Mouse (Mus musculus) lung, postnatal 0 days (tissue): ENCODE measurements around the gene Cmtm2b. TPM values are rescaled to one million over a fixed set of nuclear protein-coding genes. Genes with fewer than 3 reads are reported as not detected.

ENCODE experiments used
- ATAC-seq: fragments of 200-750 bp; cut with Nextera tagmentation; 2 replicates; pipeline ENCODE4 v1.8.0; 2017; ENCODE audit warnings: moderate library complexity
- DNase-seq: peaks from one replicate; pipeline ENCODE4 v3.0.0-alpha.2; 2016; ENCODE audit warnings: low spot score
- H3K27ac ChIP-seq: fragments of 300-500 bp; sonication (generic); 2 replicates; pipeline ENCODE4 v1.5.1; 2014; ENCODE audit warnings: antibody characterized with exemption, mild to moderate bottlenecking, low read length, mixed read lengths
- H3K27me3 ChIP-seq: fragments of 300-500 bp; sonication (generic); replicated peaks from 2 replicates; pipeline ENCODE4 v1.6.1; 2014; ENCODE audit warnings: low read length, mixed read lengths; ENCODE audit not compliant: insufficient read depth
- H3K36me3 ChIP-seq: fragments of 300-500 bp; sonication (generic); 2 replicates; pipeline ENCODE4 v1.6.1; 2014; ENCODE audit warnings: low read length, mixed read lengths; ENCODE audit not compliant: insufficient read depth
- H3K4me1 ChIP-seq: fragments of 300-500 bp; sonication (generic); 2 replicates; pipeline ENCODE4 v1.6.1; 2014; ENCODE audit warnings: antibody characterized with exemption, low read depth, low read length, mixed read lengths; ENCODE audit not compliant: insufficient read depth
- H3K4me2 ChIP-seq: fragments of 300-500 bp; sonication (generic); replicated peaks from 2 replicates; pipeline ENCODE4 v1.6.1; 2014; ENCODE audit warnings: low read depth, mild to moderate bottlenecking, low read length, moderate library complexity, mixed read lengths
- H3K4me3 ChIP-seq: fragments of 300-500 bp; sonication (generic); 2 replicates; pipeline ENCODE4 v1.5.1; 2014; ENCODE audit warnings: low read depth, low read length
- H3K9ac ChIP-seq: fragments of 300-500 bp; sonication (generic); replicated peaks from 2 replicates; pipeline ENCODE4 v1.6.1; 2014; ENCODE audit warnings: low read depth, mild to moderate bottlenecking
- H3K9me3 ChIP-seq: fragments of 300-500 bp; sonication (generic); 2 replicates; pipeline ENCODE4 v1.6.1; 2016; ENCODE audit warnings: low read length, mixed read lengths
- CTCF ChIP-seq: IDR thresholded peaks from 2 replicates; pipeline ENCODE4 v1.5.1; 2016; ENCODE audit warnings: antibody characterized with exemption, mild to moderate bottlenecking
- EP300 ChIP-seq: IDR thresholded peaks from 2 replicates; pipeline ENCODE4 v1.6.1; 2016; ENCODE audit warnings: antibody characterized with exemption, mild to moderate bottlenecking, control low read depth
- WGBS: fragments of 180-500 bp; shearing (Covaris S2); extraction: QIAGEN DNeasy Blood & Tissue Kit; methylation state at CpG from one replicate; pipeline ENCODE4 v1.1.7; 2014; 5-methylcytosine and 5-hydroxymethylcytosine counted together
- polyA plus RNA-seq: library from polyadenylated mRNA; unstranded; fragments of >200 nt; fragmentation: Nextera tagmentation; extraction: Ambion mirVana; gene quantifications from 2 replicates; pipeline ENCODE4 v1.2.1, GENCODE M21; 2015

Gene Cmtm2b
- polyA plus RNA-seq, 1 experiment from 2014 or later, result not detected

DNA sequence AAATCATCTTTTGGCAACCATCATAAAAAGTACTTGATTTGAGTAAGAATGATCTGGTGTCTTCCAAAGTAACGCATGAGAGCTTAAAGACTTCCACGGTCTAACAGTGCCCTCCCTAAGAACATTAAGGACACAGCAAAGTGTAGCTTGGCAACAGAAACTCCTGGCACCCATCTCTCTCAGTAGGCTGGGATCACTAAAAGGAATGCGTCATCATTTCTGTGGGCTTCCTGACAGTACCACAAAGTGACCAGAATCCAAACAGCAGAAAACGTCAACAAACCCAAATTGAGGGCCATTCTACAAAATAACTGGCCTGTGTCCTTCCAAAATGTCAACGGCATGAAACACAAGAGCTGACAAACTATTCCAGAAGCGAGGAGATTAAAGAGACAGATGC is 48.0 kb downstream of the Cmtm2b start:
- ATAC-seq (no peak), DNase-seq (no peak)
- no peaks in the 10 kb centered on the region for H3K9me3 ChIP-seq
- H3K4me3 ChIP-seq, result no peak overlapping the region
- no peak overlapping the region for H3K9ac ChIP-seq
- TF ChIP-seq CTCF (no peak), EP300 (no peak)
- H3K36me3 ChIP-seq, result no peaks in the 10 kb centered on the region
- H3K4me2 ChIP-seq, result no peak overlapping the region
- 56% methylated on average over 6 of the region's 6 CpGs for WGBS
- peaks cover 4% of the 10 kb centered on the region; the same call in 1 of the 2 replicates for H3K4me1 ChIP-seq
- H3K27me3 ChIP-seq, result no peaks in the 10 kb centered on the region
- H3K27ac ChIP-seq, result no peak overlapping the region

DNA sequence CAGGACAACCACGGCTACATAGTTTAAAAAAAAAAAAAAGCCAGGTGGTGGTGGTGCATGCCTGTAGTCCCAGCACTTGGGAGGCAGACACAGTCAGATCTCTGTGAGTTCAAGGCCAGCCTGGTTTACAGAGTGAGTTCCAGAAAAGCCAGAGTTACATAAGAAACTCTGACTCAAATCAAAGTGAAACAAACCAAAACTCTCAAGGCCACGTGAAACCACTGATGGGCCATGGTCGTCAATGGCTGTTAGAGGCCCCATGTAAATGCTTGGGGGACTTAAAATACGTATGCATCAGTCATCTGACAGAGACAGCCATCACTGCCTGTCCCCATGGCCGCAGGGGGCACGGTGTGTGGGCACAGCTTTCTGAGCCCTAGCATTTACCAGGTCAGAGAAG is 49.1 kb downstream of the Cmtm2b start:
- DNase-seq (no peak), ATAC-seq (no peak)
- no peak overlapping the region for H3K27ac ChIP-seq
- no peak for TF ChIP-seq EP300
- TF ChIP-seq CTCF, result no peak
- 90% methylated on average over 6 of the region's 6 CpGs for WGBS
- H3K36me3 ChIP-seq, result no peaks in the 10 kb centered on the region
- H3K4me2 ChIP-seq, result no peak overlapping the region
- H3K9me3 ChIP-seq, result no peaks in the 10 kb centered on the region
- H3K9ac ChIP-seq, result no peak overlapping the region
- H3K4me1 ChIP-seq, result peaks cover 13% of the 10 kb centered on the region; the same call in 1 of the 2 replicates
- no peak overlapping the region for H3K4me3 ChIP-seq
- H3K27me3 ChIP-seq, result no peaks in the 10 kb centered on the region

DNA sequence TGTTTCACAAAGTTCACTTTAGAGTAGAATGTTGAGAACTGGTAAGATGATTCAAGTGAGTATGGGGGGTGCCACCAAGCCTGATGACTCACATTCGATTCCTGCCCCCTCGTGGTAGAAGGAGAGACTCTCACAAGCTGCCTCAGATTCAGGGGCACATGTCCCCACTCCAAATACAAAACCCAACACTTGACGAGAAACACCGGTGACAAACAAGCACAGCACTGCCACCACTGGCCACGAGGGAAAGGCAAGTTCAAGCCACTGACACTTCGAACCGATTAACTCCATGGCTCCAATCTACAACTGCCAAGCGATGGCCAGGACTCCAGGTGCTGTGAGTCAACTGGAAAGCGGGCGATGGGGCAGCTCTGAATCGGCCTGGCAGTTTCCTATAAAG is 51.7 kb downstream of the Cmtm2b start:
- 65% methylated on average over 11 of the region's 11 CpGs for WGBS

DNA sequence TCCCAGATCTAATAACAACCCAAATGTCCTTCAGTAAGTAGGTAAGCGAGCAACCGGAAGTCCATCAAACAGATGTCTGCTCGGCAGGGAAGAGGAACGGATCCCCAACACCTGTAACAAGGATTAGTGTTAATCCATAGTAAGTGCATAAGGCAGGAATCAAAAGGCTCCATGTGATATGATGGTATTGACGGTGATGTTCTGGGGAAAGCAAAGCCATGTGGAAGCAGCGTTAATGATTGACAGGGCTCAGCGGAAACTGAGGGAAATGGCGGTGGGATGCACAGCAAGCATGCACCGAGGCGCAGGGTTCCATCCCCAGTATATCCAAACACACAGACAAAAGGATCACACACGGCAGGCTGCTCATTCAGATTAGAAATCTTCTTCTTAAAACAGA is 52.2 kb downstream of the Cmtm2b start:
- 69% methylated on average over 11 of the region's 11 CpGs for WGBS
- H3K36me3 ChIP-seq, result no peaks in the 10 kb centered on the region
- ATAC-seq (no peak), DNase-seq (no peak)
- peaks cover 17% of the 10 kb centered on the region; the same call in 1 of the 2 replicates for H3K4me1 ChIP-seq
- H3K4me3 ChIP-seq, result no peak overlapping the region
- no peak overlapping the region for H3K9ac ChIP-seq
- TF ChIP-seq CTCF (no peak), EP300 (no peak)
- no peaks in the 10 kb centered on the region for H3K27me3 ChIP-seq
- H3K9me3 ChIP-seq, result no peaks in the 10 kb centered on the region
- H3K4me2 ChIP-seq, result no peak overlapping the region
- H3K27ac ChIP-seq, result no peak overlapping the region

More for the DNA sequence above, 51.7 kb downstream of the Cmtm2b start:
- Histone ChIP-seq H3K4me3 (no peak overlapping the region), H3K9me3 (no peaks in the 10 kb centered on the region), H3K27ac (no peak overlapping the region), H3K9ac (no peak overlapping the region), H3K27me3 (no peaks in the 10 kb centered on the region), H3K36me3 (no peaks in the 10 kb centered on the region), H3K4me2 (no peak overlapping the region), H3K4me1 (peaks cover 17% of the 10 kb centered on the region; the same call in 1 of the 2 replicates)
- TF ChIP-seq EP300 (no peak), CTCF (peak; percentile 55)
- peak; percentile 62 for ATAC-seq
- peak; percentile 75 for DNase-seq

DNA sequence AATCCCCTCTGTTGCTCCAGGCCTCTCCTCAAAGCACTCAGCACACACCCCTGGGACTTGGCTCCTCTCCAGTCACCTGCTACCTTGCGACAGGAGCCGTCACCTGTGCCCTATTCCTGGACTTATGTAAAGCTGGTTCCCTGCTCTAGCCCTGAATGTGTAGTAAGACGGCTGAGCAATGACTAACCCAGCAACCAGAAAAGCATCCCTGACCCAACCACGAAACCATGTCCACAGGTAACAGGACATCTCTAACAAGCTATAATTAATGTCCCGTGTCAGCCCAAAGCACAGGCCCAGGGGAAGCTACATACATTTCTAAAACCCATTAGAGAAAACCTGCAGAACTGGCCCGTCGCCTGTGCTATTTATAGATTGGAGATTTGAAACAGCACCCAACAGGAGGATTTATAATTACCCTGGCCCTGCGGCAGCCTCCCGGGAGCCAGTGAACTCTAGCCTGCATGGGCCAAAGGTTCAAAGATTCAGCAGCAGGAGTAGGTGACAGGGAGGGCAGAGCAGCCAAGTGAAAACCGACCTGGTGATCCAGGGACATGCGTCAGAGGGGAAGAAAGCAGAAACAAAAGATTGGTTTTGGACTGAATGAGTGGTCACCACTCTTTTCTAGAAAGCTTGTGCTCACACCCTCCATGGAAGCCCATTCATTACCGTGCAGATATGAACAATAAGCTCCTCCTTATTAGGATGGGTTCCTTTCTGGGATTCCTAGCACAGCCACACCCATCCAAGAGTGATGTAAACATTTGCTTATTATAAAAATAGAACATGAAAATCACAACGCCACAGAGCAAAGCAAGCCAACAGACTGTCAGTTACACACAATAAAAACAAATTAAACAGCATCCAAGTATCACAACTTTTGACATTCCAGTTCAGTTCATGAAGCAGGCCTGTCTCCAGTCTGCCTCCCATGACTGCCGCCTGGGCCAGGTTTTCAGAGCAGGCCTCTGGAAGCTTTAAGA is 53.1 kb downstream of the Cmtm2b start:
- no peaks in the 10 kb centered on the region for H3K27me3 ChIP-seq
- peak; percentile 64 for ATAC-seq
- TF ChIP-seq CTCF (no peak), EP300 (no peak)
- no peaks in the 10 kb centered on the region for H3K36me3 ChIP-seq
- peak overlapping the region; percentile 34 for H3K27ac ChIP-seq
- H3K4me2 ChIP-seq, result no peak overlapping the region
- 32% methylated on average over 14 of the region's 14 CpGs for WGBS
- no peak overlapping the region for H3K4me3 ChIP-seq
- H3K9me3 ChIP-seq, result no peaks in the 10 kb centered on the region
- H3K4me1 ChIP-seq, result peaks cover 17% of the 10 kb centered on the region; the same call in 1 of the 2 replicates
- no peak overlapping the region for H3K9ac ChIP-seq
- DNase-seq, result peak; percentile 68

DNA sequence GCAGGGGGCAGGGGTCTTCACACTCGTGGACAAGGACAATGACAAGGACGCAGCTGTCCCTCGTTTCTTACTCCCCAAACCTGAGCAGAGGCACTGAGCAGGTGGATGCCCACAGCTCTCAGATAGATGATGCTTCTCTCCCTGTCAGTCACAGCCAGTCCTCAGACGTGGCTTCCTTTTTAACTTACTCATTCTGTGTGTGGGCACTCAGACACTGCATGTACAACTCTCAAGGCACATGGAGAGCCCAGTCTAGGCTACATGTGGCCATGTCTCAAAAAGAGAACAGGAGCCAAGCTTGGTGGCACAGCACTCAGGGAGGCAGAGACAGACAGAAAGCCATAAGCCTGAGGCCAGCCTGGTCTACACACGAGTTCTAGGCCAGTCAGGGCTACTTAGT is 53.9 kb downstream of the Cmtm2b start:
- Histone ChIP-seq H3K4me1 (peaks cover 17% of the 10 kb centered on the region; the same call in 1 of the 2 replicates), H3K9me3 (no peaks in the 10 kb centered on the region), H3K4me3 (no peak overlapping the region), H3K27me3 (no peaks in the 10 kb centered on the region), H3K36me3 (no peaks in the 10 kb centered on the region), H3K4me2 (no peak overlapping the region), H3K9ac (no peak overlapping the region), H3K27ac (0 out of 2 replicates have a peak overlapping the region, but pooled peaks have one; percentile 34)
- no peak for ATAC-seq
- DNase-seq, result no peak
- TF ChIP-seq EP300 (no peak), CTCF (no peak)
- 63% methylated on average over 5 of the region's 5 CpGs for WGBS
